Mouse (Mus musculus) lung, postnatal 10 days (tissue): ENCODE results near the gene Plekhb1.

ENCODE experiments used
- DNase-seq: peaks from one replicate; pipeline ENCODE4 v3.0.0; 2021

Gene Plekhb1

DNA sequence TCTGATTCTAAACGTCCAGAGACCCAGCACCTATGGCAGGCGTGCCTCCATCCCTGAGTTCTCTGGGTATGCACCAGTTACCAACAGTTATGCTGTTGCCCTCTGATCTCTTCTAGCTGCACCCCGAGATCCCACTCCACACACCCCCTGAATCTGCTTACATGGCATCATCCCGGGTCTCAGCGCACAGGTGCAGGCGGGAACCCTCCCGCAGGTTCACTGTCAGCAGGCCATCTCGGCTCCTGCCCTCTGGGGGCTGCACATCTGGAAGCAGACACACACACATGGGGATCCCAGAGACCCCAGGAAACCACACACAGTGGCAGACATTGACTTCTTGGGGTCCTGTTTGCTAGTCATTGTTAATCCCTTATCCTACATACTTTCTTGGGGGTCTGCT is 7.8 kb downstream of the Plekhb1 start:
- no peak for DNase-seq

- DNase-seq: no peak
Measured at GRCm38 (mm10) chr7:100653480-100654266, 8.5 kb downstream of the Plekhb1 start.

DNA sequence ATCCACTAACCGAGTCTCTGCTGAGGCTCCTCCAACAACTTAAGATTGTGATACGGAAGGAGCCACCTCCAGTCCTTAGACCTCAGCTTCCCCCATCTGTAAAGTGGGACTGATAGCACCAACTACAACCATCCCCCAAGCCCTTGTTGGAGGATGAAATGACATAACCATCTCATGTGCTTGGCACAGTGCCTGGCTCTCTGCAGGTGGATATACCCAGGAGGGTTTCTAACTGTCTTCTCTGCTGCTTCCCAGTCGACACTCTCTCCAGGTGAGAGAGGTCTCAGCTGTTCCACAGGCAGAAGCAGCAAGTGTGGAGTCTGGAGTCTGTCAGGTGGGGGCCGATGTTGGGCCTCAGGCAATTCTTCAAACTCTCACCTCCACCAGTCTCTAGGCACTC is 11.2 kb downstream of the Plekhb1 start:
- DNase-seq: no peak

- no peak for DNase-seq
Measured at GRCm38 (mm10) chr7:100650421-100650820, 11.8 kb downstream of the Plekhb1 start.

DNA sequence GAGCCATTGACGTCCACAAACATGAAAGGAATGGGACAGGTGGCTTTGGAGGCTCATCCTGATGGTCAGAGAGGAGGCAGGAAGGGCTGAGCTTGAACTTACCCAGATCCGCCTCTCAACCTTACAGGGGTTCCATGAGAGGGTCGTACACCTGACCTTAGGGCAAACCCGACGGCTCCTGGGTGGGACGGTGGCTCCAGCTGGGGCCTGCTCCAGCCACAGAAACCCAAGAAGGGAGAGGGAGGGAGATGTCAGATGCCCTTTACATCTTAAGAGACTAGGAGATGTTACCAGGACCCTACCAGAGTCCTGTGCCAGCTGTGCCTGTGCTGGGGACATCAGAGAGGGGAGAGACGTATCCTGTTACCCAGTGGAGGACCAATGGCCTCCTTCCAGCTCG is 12.4 kb downstream of the Plekhb1 start:
- no peak for DNase-seq

DNA sequence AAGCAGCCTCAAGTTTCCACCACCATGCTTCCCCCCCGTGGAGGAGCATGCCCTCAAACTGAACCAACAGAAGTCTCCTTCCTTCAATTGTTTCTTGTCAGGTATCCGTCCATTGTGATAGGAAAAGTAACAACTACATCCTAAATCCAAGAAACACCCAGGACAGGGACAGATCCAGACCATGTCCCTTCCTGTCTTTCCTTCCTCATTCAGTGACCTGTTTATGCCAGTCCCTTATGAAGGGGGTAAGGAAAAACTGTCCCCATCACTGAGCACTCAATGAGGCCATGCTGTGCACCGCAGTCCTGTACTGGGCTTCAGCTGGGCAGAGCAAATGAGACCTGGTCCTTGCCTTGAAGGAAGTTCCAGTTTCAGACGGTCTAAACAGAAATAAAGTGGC is 13.1 kb downstream of the Plekhb1 start:
- DNase-seq: no peak

DNA sequence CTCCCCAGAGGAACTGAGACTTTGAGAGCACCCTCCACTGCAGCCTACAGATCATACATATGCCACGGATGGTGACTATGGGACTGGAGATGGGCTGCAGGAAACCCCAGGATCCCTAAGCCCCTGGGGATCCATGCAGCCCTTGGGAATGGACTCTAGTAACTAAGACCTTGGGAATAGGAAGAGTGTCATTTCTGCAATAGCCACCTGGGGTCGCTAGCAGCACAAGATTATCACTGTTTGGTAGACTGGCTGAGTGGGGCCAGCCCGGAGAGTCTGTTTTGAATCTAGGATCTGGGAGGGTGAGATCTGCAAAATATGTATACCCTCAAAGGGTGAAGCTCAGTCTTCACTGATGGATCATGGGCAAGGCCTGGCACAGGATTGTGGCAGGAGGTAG is 17.1 kb downstream of the Plekhb1 start:
- peak; percentile 86 for DNase-seq

- no peak for DNase-seq
Measured at GRCm38 (mm10) chr7:100642413-100642812, 19.8 kb downstream of the Plekhb1 start.

DNA sequence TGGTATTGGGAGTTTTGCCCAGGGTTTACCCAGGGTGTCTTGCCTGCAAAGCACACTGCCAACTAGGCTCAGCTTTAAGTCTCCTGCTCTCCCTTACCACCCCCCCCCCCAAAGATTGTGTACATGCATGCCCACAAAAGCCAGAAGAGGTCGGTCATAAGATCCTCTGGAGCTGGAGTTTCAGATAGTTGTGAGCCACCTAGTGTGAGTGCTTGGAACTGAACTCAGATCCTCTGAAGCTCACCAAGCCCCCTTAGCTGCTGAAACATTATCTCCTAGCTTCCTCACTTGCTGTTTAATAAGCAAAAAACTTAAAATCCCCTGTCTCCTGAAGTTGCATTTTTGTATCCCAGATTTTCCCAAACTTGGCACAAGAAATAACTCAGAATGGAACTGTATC is 24.6 kb downstream of the Plekhb1 start:
- DNase-seq: peak; percentile 62

GRCm38 (mm10) chr7:100624538-100624937 is 37.7 kb downstream of the Plekhb1 start:
- no peak for DNase-seq

GRCm38 (mm10) chr7:100622277-100622676 is 39.9 kb downstream of the Plekhb1 start:
- no peak for DNase-seq

- DNase-seq: no peak
Measured at GRCm38 (mm10) chr7:100616121-100616857, 45.9 kb downstream of the Plekhb1 start.

GRCm38 (mm10) chr7:100608910-100609309 is 53.3 kb downstream of the Plekhb1 start:
- no peak for DNase-seq

- DNase-seq: peak; percentile 70
Measured at GRCm38 (mm10) chr7:100608130-100608741, 54.0 kb downstream of the Plekhb1 start, which contains the start of gene Mrpl48. TSS of gene Mrpl48 (minus strand) at chr7:100608301.

- DNase-seq: peak; percentile 99
Measured at GRCm38 (mm10) chr7:100607214-100608129, 54.7 kb downstream of the Plekhb1 start, which contains the start of gene Rab6a. TSS of gene Rab6a (plus strand) at chr7:100607410.

- no peak for DNase-seq
Measured at GRCm38 (mm10) chr7:100600211-100600610, 62.0 kb downstream of the Plekhb1 start.

GRCm38 (mm10) chr7:100593349-100593748 is 68.9 kb downstream of the Plekhb1 start:
- DNase-seq: no peak
